Mouse (Mus musculus): Measurements from ENCODE around the gene E030025P04Rik.

DNA sequence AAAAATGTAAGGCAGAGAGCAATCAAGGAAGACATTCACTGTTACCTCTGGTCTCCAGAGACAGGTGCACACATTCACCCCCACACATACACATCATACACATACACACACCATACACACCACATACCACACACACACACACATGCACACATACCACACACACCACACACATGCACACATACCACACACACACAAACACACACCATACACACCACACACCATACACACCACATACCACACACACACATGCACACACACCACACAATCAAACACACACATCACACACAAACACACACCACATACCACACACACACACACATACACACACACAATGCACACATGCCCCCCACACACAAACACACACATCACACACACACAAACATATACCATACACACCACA lies 35.1 kb downstream of the E030025P04Rik start:
- no peak for TF ChIP-seq CTCF (IDR thresholded peaks at IDR 0.05; ENCODE audit: insufficient read depth, low read depth, low read length)
- TF ChIP-seq POLR2A (IDR thresholded peaks at IDR 0.05; ENCODE audit: insufficient read depth, low read depth, low read length) = no peak

Measured in olfactory bulb, adult 2 months (tissue).